Mouse (Mus musculus) cerebellum, adult 2 months (tissue): ENCODE results near the gene Dnase1l2. TPM values are rescaled to one million over a fixed set of nuclear protein-coding genes. Genes with fewer than 3 reads are reported as not detected.
"Not testable (repeated sequence)": the region's sequence is repeated elsewhere in the genome, so short reads cannot be mapped to it uniquely, and the experiment has no call there.

ENCODE experiments used
- DNase-seq, 2 experiments: peaks; one replicate each; pipeline ENCODE4 v3.0.0; 2021
- H3K27ac ChIP-seq: fragments of 200-500 bp; 2 replicates; pipeline ENCODE4 v1.5.1; 2012; ENCODE audit warnings: low read length, control low read depth, inconsistent platforms; ENCODE audit not compliant: insufficient read depth
- H3K27me3 ChIP-seq: fragments of 200-500 bp; 2 replicates; pipeline ENCODE4 v1.6.1; 2012; ENCODE audit warnings: inconsistent platforms, mild to moderate bottlenecking, low read length, moderate library complexity; ENCODE audit not compliant: control insufficient read depth, insufficient read depth
- H3K4me1 ChIP-seq: fragments of 200-500 bp; 2 replicates; pipeline ENCODE4 v1.6.1; 2011; ENCODE audit warnings: low read length; ENCODE audit not compliant: control insufficient read depth, insufficient read depth
- H3K4me3 ChIP-seq: fragments of 200-500 bp; replicated peaks from 2 replicates; pipeline ENCODE3; 2011; ENCODE audit warnings: mild to moderate bottlenecking, low read depth, low read length, control low read depth; ENCODE audit not compliant: insufficient read depth
- CTCF ChIP-seq: fragments of 200-500 bp; IDR thresholded peaks from 2 replicates; pipeline ENCODE4 v1.5.1; 2011; ENCODE audit warnings: low read depth, mild to moderate bottlenecking, control low read depth, low read length, moderate library complexity, borderline replicate concordance; ENCODE audit not compliant: insufficient read depth
- POLR2A ChIP-seq: fragments of 200-500 bp; IDR thresholded peaks from 2 replicates; pipeline ENCODE4 v1.6.1; 2011; ENCODE audit warnings: low read length, control low read depth, borderline replicate concordance; ENCODE audit not compliant: insufficient read depth
- WGBS: fragments of 180-500 bp; shearing (Covaris S2); methylation state at CpG from one replicate; pipeline ENCODE4 v1.1.7; 2018; 5-methylcytosine and 5-hydroxymethylcytosine counted together
- polyA plus RNA-seq: library from polyadenylated mRNA; depleted of rRNA; stranded (reverse); fragments of >200 nt; gene quantifications from 2 replicates; pipeline ENCODE4 v1.2.3, GENCODE M21; 2012

The Dnase1l2 gene
- polyA plus RNA-seq, 1 experiment = 22.7 TPM

DNA sequence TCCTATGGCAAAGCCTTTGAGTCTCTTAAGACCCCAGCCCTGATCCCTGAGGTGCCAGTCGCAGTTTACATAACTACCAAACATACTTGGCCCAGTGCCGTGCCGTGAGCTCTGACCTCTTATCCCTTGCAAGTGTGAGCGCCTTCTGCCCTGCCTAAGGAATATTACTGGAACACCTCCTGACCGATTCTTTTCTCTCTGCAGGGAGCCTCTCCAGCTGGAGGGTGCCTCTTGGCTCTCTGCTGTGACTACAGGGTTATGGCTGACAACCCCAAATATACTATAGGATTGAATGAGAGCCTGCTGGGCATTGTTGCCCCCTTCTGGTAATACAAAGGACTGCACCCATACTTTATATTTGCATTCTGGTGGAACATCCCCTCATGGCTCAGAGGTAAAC lies 5.9 kb downstream of the Dnase1l2 start:
- TF ChIP-seq CTCF (peak; percentile 56), POLR2A (no peak)
- WGBS = 36% methylated on average over 5 of the region's 5 CpGs
- Histone ChIP-seq H3K4me3 (no peak overlapping the region), H3K27ac (no peak overlapping the region; the same call in 1 of the 2 replicates), H3K4me1 (peaks cover 14% of the 10 kb centered on the region), H3K27me3 (no peaks in the 10 kb centered on the region)
- peak; percentile 67 to 68 for DNase-seq

DNA sequence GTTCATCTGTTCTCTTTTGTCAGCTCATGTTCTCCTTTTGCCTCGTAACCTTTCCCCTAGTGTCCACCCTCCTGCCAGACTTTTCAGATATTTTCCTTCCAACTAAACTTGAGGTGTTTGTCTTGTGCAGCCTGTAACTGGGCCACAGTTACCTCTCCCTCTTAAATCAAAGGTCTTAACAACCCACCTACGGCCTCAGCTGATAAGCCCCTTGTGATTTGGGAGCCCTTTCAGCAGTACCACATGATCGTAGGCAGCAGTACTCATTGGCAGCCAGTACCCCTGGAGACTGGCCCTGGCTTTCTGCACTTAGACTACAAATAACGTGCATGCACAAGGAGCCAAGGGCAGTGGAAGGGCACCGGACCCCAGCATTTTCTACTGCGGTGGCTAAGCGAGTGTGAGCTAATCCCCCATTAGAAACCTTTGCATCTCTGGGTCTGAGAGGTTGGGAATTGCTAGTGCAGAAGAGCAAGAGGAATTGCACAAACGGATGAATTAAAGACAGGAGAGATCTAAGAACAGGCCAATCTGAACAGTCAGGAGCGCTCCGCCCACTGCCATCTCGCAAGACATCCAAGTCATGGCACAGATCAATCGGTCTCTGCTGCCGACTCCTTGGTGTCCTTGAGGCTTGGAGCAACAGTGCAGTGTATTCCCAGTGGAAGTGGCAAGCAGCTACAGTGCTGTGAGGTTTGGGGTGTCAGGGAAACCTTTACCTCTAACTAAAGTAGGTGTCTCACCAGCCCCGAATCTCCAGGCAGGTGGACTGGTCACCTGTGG lies 13.5 kb downstream of the Dnase1l2 start:
- Histone ChIP-seq H3K4me3 (no peak overlapping the region), H3K27me3 (no peaks in the 10 kb centered on the region), H3K4me1 (peaks cover 13% of the 10 kb centered on the region; the same call in 1 of the 2 replicates), H3K27ac (no peak overlapping the region)
- 73% methylated on average over 14 of the region's 14 CpGs for WGBS
- TF ChIP-seq POLR2A = no peak
- no peak for TF ChIP-seq CTCF
- no peak for DNase-seq

DNA sequence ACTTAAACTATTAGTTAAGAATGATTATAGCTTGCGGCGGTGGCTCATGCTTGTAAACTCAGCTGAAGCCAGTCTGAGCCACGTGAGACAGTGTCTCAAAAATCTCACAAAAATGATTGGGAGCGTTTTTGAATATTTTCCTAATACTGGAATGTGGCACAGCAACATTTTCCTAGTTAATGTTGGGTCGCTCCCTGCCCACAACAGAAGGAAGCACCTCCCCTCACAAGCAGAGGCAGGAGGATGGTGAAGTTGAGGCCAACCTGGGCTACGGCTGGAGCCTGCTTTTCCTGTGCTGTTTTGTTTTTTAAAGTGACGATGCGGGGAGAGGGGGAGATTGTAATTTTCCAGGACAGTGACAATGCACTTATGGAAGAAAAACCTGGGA lies 15.7 kb downstream of the Dnase1l2 start:
- no peaks in the 10 kb centered on the region for H3K27me3 ChIP-seq
- peaks cover 19% of the 10 kb centered on the region; the same call in 1 of the 2 replicates for H3K4me1 ChIP-seq
- H3K27ac ChIP-seq = peak overlapping the region; percentile 41; the same call in 1 of the 2 replicates
- DNase-seq = no peak
- 2% methylated on average over 8 of the region's 8 CpGs for WGBS
- no peak for TF ChIP-seq POLR2A
- no peak for TF ChIP-seq CTCF
- peak overlapping the region; percentile 79 for H3K4me3 ChIP-seq

DNA sequence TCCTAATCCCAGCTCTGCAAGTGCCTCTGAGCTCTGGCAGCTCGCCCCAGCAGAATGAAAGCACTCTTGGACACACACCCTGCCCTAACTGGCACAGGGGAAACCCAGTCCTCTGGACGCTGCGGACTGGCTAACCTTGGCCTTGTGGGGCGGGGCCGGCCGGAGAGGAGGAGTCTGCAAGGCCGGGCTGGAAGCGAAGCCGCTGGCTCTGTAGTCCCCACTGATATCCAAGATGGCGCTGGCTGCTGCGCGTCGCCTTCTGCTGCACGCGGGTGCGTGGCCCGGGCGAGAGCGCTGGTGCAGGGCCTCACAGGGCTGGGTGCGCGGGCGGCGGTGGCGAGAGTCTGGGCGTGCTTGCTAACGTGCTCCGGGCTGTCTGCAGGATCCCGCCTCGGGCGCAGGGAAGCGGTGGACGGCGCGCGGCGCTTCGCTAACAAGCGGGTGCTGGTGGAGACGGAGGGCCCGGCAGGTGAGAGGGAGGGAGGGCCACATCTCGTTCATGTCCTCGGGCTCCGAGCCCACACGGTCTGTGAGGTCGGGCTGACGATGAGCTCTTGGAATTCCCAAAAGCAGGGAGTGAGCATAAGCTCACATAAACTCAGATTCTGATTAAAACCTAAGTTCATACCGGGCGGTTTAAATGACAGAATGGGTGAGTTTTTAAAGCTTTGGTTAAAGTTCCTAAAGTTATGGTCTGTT lies 16.3 kb downstream of the Dnase1l2 start, which contains the start of gene Eci1:
TSS of gene Eci1 (plus strand) at position 171 of the 699 bp plus-strand sequence.
- WGBS = 1% methylated on average over 48 of the region's 48 CpGs
- peak within 1 kb of the TSS; percentile 79 for H3K4me3 ChIP-seq
- peak within 1 kb of the TSS; percentile 93 for H3K27ac ChIP-seq
- DNase-seq = peak; percentile 97 to 99
- peak; percentile 90 for TF ChIP-seq POLR2A
- TF ChIP-seq CTCF = no peak
- H3K27me3 ChIP-seq = no peaks in the 10 kb centered on the region
- peaks cover 19% of the 10 kb centered on the region; the same call in 1 of the 2 replicates for H3K4me1 ChIP-seq

DNA sequence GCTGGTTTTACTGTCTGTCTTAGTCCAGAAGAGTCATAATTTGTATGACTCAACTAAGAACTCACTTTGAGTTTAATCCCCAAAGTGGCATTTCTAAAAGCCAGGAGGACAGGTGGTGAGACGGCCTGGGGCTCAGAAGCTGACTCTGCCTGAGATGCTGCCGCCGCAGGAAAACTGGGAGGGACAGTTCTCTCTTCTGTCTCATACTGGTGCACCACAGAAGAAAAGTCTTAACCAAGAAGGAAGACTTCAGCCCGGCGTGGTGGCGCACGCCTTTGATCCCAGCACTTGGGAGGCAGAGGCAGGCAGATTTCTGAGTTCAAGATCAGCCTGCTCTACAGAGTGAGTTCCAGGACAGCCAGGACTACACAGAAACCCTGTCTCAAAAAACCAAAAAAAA lies 17.0 kb downstream of the Dnase1l2 start:
- peak overlapping the region; percentile 32 for H3K27ac ChIP-seq
- 37% methylated on average over 7 of the region's 7 CpGs for whole genome bisulfite sequencing

DNA sequence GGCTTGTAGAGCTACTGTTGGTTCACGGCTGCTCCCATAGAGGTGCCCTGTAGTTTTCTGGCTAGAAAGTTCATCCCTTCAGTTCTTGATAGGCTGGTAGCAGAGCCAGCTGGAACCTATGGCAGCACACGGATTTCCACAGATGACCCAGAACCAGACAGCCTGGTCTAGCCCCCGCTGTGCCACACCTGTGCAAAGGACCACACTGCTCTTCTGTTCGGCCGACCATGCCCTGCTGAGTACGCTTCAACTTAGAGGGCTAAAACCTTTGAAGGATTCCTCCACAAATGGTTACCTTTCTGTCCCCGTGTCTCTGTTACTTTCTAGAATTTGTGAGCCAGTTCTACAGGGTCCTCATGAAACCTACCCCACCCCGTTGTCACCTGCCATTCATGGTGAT lies 17.6 kb downstream of the Dnase1l2 start:
- not testable (repeated sequence) for H3K27me3 ChIP-seq, H3K27ac ChIP-seq, H3K4me3 ChIP-seq
- WGBS = 7% methylated on average over 6 of the region's 8 CpGs
- peaks cover 19% of the 10 kb centered on the region; the same call in 1 of the 2 replicates for H3K4me1 ChIP-seq
- DNase-seq = peak; percentile 44 to 61

More for the DNA sequence above, 17.0 kb downstream of the Dnase1l2 start:
- Histone ChIP-seq H3K27me3 (no peaks in the 10 kb centered on the region), H3K4me1 (peaks cover 19% of the 10 kb centered on the region; the same call in 1 of the 2 replicates), H3K4me3 (no peak overlapping the region)
- DNase-seq = peak; percentile 38 to 39
- TF ChIP-seq CTCF = no peak
- TF ChIP-seq POLR2A = no peak

DNA sequence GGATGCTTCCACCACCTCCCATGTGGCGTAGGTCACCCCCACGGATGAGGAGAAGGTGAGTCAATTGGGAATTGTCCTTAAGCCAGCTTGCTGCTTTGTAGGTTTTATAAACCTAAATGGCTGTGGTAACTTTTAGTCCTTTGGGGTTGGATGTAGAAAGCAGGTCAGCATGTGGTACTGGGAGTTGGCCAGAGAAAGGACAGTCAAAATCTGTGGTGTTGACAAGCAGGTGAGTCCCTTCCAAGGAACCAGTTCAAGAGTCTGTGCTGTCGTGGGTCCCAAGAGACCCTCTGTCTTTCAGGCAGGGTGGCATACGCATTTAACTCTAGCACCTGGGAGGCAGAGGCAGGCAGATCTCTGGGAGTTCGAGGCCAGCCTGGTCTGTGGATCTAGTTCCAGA lies 18.4 kb downstream of the Dnase1l2 start:
- WGBS = 70% methylated on average over 5 of the region's 5 CpGs
- Histone ChIP-seq H3K27me3 (no peaks in the 10 kb centered on the region), H3K4me1 (peaks cover 13% of the 10 kb centered on the region; the same call in 1 of the 2 replicates), H3K27ac (no peak overlapping the region; the same call in 1 of the 2 replicates), H3K4me3 (no peak overlapping the region)
- TF ChIP-seq POLR2A (no peak), CTCF (no peak)
- no peak for DNase-seq

DNA sequence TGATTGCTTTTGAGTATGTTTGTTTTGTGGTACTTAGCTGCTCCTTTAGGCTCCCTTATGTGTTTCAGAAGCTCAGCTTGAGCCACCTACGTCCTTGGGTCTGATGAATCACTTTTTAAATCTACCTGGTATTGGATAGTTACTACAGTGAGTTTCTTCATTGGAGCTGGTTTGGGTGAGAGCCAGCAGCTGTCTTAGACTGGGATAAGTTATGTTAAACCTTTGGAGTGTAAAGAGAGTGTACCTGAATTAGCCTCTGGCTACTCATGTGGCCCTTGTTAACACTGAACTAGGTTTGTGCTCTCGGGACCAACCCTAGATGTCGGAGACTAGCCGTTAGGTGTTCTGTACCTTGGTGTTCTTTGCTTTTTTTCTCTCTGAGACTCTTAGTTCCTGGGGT lies 19.8 kb downstream of the Dnase1l2 start:
- TF ChIP-seq CTCF (no peak), POLR2A (no peak)
- Histone ChIP-seq H3K4me1 (peaks cover 13% of the 10 kb centered on the region; the same call in 1 of the 2 replicates), H3K27ac (no peak overlapping the region), H3K27me3 (no peaks in the 10 kb centered on the region), H3K4me3 (no peak overlapping the region)
- 96% methylated on average over 4 of the region's 4 CpGs for WGBS
- DNase-seq = no peak
